Comparison of ENCODE assay signal across 8 mouse cellular contexts in the genomic region with DNA sequence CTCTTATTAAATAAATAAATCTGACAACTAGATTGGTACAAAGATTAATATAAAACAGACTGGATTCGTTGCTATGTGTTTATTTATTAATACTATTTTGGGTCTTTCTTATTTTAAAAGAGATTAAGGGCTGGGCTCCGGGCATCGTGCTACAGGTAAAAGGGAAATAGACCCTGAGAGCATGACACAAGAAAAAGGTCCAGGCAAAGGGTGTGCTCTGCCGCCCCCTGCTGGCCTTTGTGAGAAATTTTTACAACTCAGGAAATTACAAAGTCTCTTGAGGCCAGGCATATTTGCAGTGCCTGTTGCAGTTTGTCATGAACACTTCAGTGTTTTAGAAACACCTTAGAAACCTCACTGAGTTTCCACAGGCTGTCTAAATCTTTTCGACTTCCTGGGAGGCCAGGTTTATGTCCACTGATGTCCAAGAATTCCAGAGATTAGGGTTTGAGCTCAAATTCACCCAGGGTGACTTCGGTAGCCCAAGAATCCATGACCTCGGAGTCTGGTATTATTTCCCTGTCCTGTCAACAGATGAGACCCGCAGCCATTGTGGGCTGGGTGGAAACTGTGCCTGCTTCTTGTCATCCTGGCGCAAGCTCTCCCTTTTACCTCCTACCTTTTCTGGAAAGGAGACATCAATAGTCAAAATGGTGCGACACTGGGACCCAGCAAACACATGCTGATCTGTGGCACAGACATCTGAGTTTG. TPM values are rescaled to one million over a fixed set of nuclear protein-coding genes. Genes with fewer than 3 reads are reported as not detected.
DNase-seq lines count a peak whose midpoint lies in the region; ATAC-seq and TF ChIP-seq lines count a peak whose summit lies in the region.

No protein-coding gene starts in this region.

- no peak overlapping the region for H3K4me2 ChIP-seq in forebrain, embryonic 11.5 days (ENCODE audit: low read depth, low read length, severe bottlenecking)
- no peak overlapping the region for H3K4me2 ChIP-seq in forebrain, embryonic 16.5 days (ENCODE audit: low read length)
- H3K4me2 ChIP-seq in midbrain, embryonic 16.5 days (ENCODE audit: low read length) = no peak overlapping the region

- H3K4me1 ChIP-seq in forebrain, embryonic 11.5 days (replicated peaks; ENCODE audit: control insufficient read depth, insufficient read depth, low read length) = no peaks in the 10 kb centered on the region
- H3K4me1 ChIP-seq in forebrain, embryonic 16.5 days (replicated peaks; ENCODE audit: control insufficient read depth, insufficient read depth, low read length) = no peaks in the 10 kb centered on the region
- H3K4me1 ChIP-seq in testis, adult 2 months (ENCODE audit: control insufficient read depth, insufficient read depth, low read length) = peaks cover 4% of the 10 kb centered on the region
- no peaks in the 10 kb centered on the region for H3K4me1 ChIP-seq in cortical plate, adult 2 months (ENCODE audit: control insufficient read depth, insufficient read depth, low read length)
- H3K4me1 ChIP-seq in midbrain, embryonic 16.5 days (ENCODE audit: control insufficient read depth, insufficient read depth, low read length) = no peaks in the 10 kb centered on the region

- TF ChIP-seq CTCF in testis, adult 2 months (IDR thresholded peaks at IDR 0.05; ENCODE audit: control insufficient read depth, insufficient read depth, insufficient replicate concordance, low read depth, low read length) = peak; percentile 73; the same call in 1 of the 2 replicates
- peak; percentile 76 for TF ChIP-seq CTCF in cortical plate, adult 2 months (IDR thresholded peaks at IDR 0.05; ENCODE audit: extremely low read depth, insufficient read depth, low read length)

- H3K4me3 ChIP-seq in forebrain, embryonic 11.5 days (ENCODE audit: low read depth, low read length) = no peak overlapping the region
- no peak overlapping the region for H3K4me3 ChIP-seq in forebrain, embryonic 16.5 days (replicated peaks; ENCODE audit: low read length)
- no peak overlapping the region for H3K4me3 ChIP-seq in testis, adult 2 months (ENCODE audit: control insufficient read depth, low read depth, low read length)
- H3K4me3 ChIP-seq in cortical plate, adult 2 months (ENCODE audit: insufficient read depth, low read length) = no peak overlapping the region
- no peak overlapping the region for H3K4me3 ChIP-seq in midbrain, embryonic 16.5 days (ENCODE audit: low read depth, low read length)

- H3K9ac ChIP-seq in forebrain, embryonic 11.5 days (ENCODE audit: low read length) = no peak overlapping the region
- H3K9ac ChIP-seq in forebrain, embryonic 16.5 days (replicated peaks; ENCODE audit: low read depth, low read length) = no peak overlapping the region
- no peak overlapping the region for H3K9ac ChIP-seq in midbrain, embryonic 16.5 days (ENCODE audit: low read depth, low read length)

- H3K27ac ChIP-seq in forebrain, embryonic 11.5 days (ENCODE audit: low read depth, low read length) = no peak overlapping the region
- H3K27ac ChIP-seq in forebrain, embryonic 16.5 days (ENCODE audit: low read length) = no peak overlapping the region
- H3K27ac ChIP-seq in testis, adult 2 months (ENCODE audit: control insufficient read depth, insufficient read depth, low read depth, low read length) = no peak overlapping the region
- H3K27ac ChIP-seq in cortical plate, adult 2 months (ENCODE audit: insufficient read depth, low read length) = no peak overlapping the region
- no peak overlapping the region for H3K27ac ChIP-seq in midbrain, embryonic 16.5 days (ENCODE audit: low read length)

- ATAC-seq in forebrain, embryonic 11.5 days (replicated peaks; ENCODE audit: low FRiP score) = no peak
- ATAC-seq in forebrain, embryonic 16.5 days = no peak
- 0 out of 2 replicates have a peak, but pooled peaks have one; percentile 39 for ATAC-seq in midbrain, embryonic 16.5 days

- no peak for TF ChIP-seq POLR2A in testis, adult 2 months (IDR thresholded peaks at IDR 0.05; ENCODE audit: control insufficient read depth, low read depth, low read length)
- no peak for TF ChIP-seq POLR2A in cortical plate, adult 2 months (IDR thresholded peaks at IDR 0.05; ENCODE audit: extremely low read depth, insufficient read depth, low read length)

- no peaks in the 10 kb centered on the region for H3K27me3 ChIP-seq in forebrain, embryonic 11.5 days (ENCODE audit: control insufficient read depth, insufficient read depth, low read length)
- H3K27me3 ChIP-seq in forebrain, embryonic 16.5 days (replicated peaks; ENCODE audit: control insufficient read depth, insufficient read depth, low read length) = no peaks in the 10 kb centered on the region
- H3K27me3 ChIP-seq in testis, adult 2 months (ENCODE audit: control insufficient read depth, insufficient read depth, low read length) = no peaks in the 10 kb centered on the region
- H3K27me3 ChIP-seq in midbrain, embryonic 16.5 days (ENCODE audit: control insufficient read depth, insufficient read depth, low read depth, low read length) = no peaks in the 10 kb centered on the region

- no peaks in the 10 kb centered on the region for H3K9me3 ChIP-seq in forebrain, embryonic 11.5 days (ENCODE audit: control insufficient read depth, low read length)
- H3K9me3 ChIP-seq in forebrain, embryonic 16.5 days (ENCODE audit: control insufficient read depth, low read length) = no peaks in the 10 kb centered on the region
- no peaks in the 10 kb centered on the region for H3K9me3 ChIP-seq in midbrain, embryonic 16.5 days (replicated peaks; ENCODE audit: control insufficient read depth, low read length, poor library complexity, severe bottlenecking)

- peak; percentile 81 for DNase-seq in forebrain, embryonic 11.5 days (ENCODE audit: low spot score)
- no peak for DNase-seq in testis, postnatal 14 days (ENCODE audit: low spot score)
- peak; percentile 66 for DNase-seq in kidney, postnatal 10 days
- no peak for DNase-seq in urinary bladder, adult 18-20 months (ENCODE audit: low spot score in 2 of 2)

- 46% methylated on average over 10 of the region's 10 CpGs for WGBS in forebrain, embryonic 11.5 days
- WGBS in forebrain, embryonic 16.5 days = 44% methylated on average over 10 of the region's 10 CpGs
- WGBS in midbrain, embryonic 16.5 days = 43% methylated on average over 10 of the region's 10 CpGs

- H3K36me3 ChIP-seq in forebrain, embryonic 11.5 days (ENCODE audit: control insufficient read depth, insufficient read depth, low read length) = no peaks in the 10 kb centered on the region
- no peaks in the 10 kb centered on the region for H3K36me3 ChIP-seq in forebrain, embryonic 16.5 days (ENCODE audit: control insufficient read depth, insufficient read depth)
- H3K36me3 ChIP-seq in testis, adult 2 months (ENCODE audit: control insufficient read depth, insufficient read depth, low read length) = no peaks in the 10 kb centered on the region
- no peaks in the 10 kb centered on the region for H3K36me3 ChIP-seq in midbrain, embryonic 16.5 days (ENCODE audit: control insufficient read depth, insufficient read depth, low read length)

RNA-seq across cellular contexts. Expression of a gene that starts 24.0 kb away (rescaled TPM):
- polyA plus RNA-seq in forebrain, embryonic 11.5 days (2014; fragmentation: Nextera tagmentation; extraction: Ambion mirVana) = 142 and 160 TPM in 2 replicates
- polyA plus RNA-seq in forebrain, embryonic 16.5 days (2015; fragmentation: Nextera tagmentation; extraction: Ambion mirVana) = 79.0 and 101 TPM in 2 replicates
- polyA plus RNA-seq in testis, adult 2 months (2012; rRNA removed) = 48.4 and 50.8 TPM in 2 replicates
- polyA plus RNA-seq in cortical plate, adult 2 months (2012; rRNA removed) = 22.9 and 23.8 TPM in 2 replicates
- 53.0 and 64.5 TPM in 2 replicates for polyA plus RNA-seq in midbrain, embryonic 16.5 days (2015; fragmentation: Nextera tagmentation; extraction: Ambion mirVana)

RNA-seq across cellular contexts. Expression of a gene that starts 49.9 kb away (rescaled TPM):
- polyA plus RNA-seq in forebrain, embryonic 11.5 days (2014; fragmentation: Nextera tagmentation; extraction: Ambion mirVana) = not detected in 2 replicates
- polyA plus RNA-seq in forebrain, embryonic 16.5 days (2015; fragmentation: Nextera tagmentation; extraction: Ambion mirVana) = 0.24 TPM in 1 of 2 replicates, not detected in the other
- polyA plus RNA-seq in testis, adult 2 months (2012; rRNA removed) = 0.40 and 0.57 TPM in 2 replicates
- 1.1 and 1.2 TPM in 2 replicates for polyA plus RNA-seq in cortical plate, adult 2 months (2012; rRNA removed)
- 0.11 TPM in 1 of 2 replicates, not detected in the other for polyA plus RNA-seq in midbrain, embryonic 16.5 days (2015; fragmentation: Nextera tagmentation; extraction: Ambion mirVana)

Comparison
In these comparisons a context has a peak if more than half of its experiments do, and no peak if none do; other contexts are left out.
1. DNase-seq: peak in forebrain, embryonic 11.5 days (single experiment) and kidney, postnatal 10 days (single experiment); none in testis, postnatal 14 days (single experiment) and urinary bladder, adult 18-20 months (0 of 2).